Mouse (Mus musculus) liver, adult 2 months (tissue): Measurements from ENCODE around the gene Gm10283.

Source experiments
- CTCF ChIP-seq: fragments of 200-500 bp; IDR thresholded peaks from 2 replicates; pipeline ENCODE4 v1.5.1; 2011; ENCODE audit warnings: low read depth, low read length, control low read depth
- POLR2A ChIP-seq: fragments of 200-500 bp; IDR thresholded peaks from 2 replicates; pipeline ENCODE4 v1.6.1; 2011; ENCODE audit warnings: low read length, control low read depth; ENCODE audit not compliant: insufficient read depth; ENCODE audit errors: extremely low read depth

DNA sequence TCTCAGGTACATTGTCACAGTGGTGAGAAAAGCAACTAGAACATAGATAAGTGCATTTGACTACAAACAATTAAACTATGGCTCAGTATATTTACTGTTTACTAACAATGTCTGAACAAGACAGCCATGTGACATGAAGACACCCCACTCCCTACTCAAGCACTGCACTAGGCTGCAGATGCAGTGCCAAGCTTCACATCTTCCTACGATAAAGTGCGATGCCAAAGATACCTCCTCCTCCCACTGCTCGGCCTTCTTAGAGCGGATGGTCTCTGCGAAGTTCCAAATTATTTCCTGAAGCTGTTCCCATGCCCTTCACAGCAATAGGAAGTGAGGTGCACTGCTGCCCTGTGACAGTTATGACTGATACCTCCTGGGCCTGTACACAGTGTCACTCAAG is 70.3 kb downstream of the Gm10283 start:
- TF ChIP-seq POLR2A (no peak), CTCF (no peak)
